Mouse (Mus musculus): ENCODE data around the gene Adamtsl2.

Adamtsl2 gene

GRCm38 (mm10) chr2:27119766-27120165 lies 40.6 kb downstream of the Adamtsl2 start:
- no peak for DNase-seq (ENCODE audit: low spot score)

GRCm38 (mm10) chr2:27120241-27120641 lies 41.1 kb downstream of the Adamtsl2 start:
- DNase-seq (ENCODE audit: low spot score): no peak

- DNase-seq (ENCODE audit: low spot score): peak; percentile 61
These were observed 42.6 kb downstream of the Adamtsl2 start for GRCm38 (mm10) chr2:27121626-27122355.

- peak; percentile 46 for DNase-seq (ENCODE audit: low spot score)
These were observed 43.4 kb downstream of the Adamtsl2 start for GRCm38 (mm10) chr2:27122578-27122977.

GRCm38 (mm10) chr2:27123121-27123520 lies 43.9 kb downstream of the Adamtsl2 start:
- no peak for DNase-seq (ENCODE audit: low spot score)

GRCm38 (mm10) chr2:27125979-27126378 lies 46.8 kb downstream of the Adamtsl2 start:
- peak; percentile 58 for DNase-seq (ENCODE audit: low spot score)

GRCm38 (mm10) chr2:27126496-27126895 lies 47.3 kb downstream of the Adamtsl2 start:
- no peak for DNase-seq (ENCODE audit: low spot score)

- no peak for DNase-seq (ENCODE audit: low spot score)
These were observed 49.8 kb downstream of the Adamtsl2 start for GRCm38 (mm10) chr2:27128990-27129389.

- DNase-seq (ENCODE audit: low spot score): no peak
These were observed 56.8 kb downstream of the Adamtsl2 start for GRCm38 (mm10) chr2:27135935-27136334.

- DNase-seq (ENCODE audit: low spot score): no peak
These were observed 57.2 kb downstream of the Adamtsl2 start for GRCm38 (mm10) chr2:27136336-27136735.

GRCm38 (mm10) chr2:27136789-27137188 lies 57.6 kb downstream of the Adamtsl2 start:
- no peak for DNase-seq (ENCODE audit: low spot score)

GRCm38 (mm10) chr2:27138356-27138755 lies 59.2 kb downstream of the Adamtsl2 start:
- DNase-seq (ENCODE audit: low spot score): no peak

GRCm38 (mm10) chr2:27141950-27142693 lies 62.9 kb downstream of the Adamtsl2 start, which contains the start of gene Fam163b:
Gene Fam163b (minus strand): TSS chr2:27142491.
- DNase-seq (ENCODE audit: low spot score): peak; percentile 76

- DNase-seq (ENCODE audit: low spot score): no peak
These were observed 65.8 kb downstream of the Adamtsl2 start for GRCm38 (mm10) chr2:27144957-27145356.

GRCm38 (mm10) chr2:27146840-27147239 lies 67.7 kb downstream of the Adamtsl2 start:
- DNase-seq (ENCODE audit: low spot score): no peak

- DNase-seq (ENCODE audit: low spot score): peak; percentile 19
These were observed 70.3 kb downstream of the Adamtsl2 start for GRCm38 (mm10) chr2:27149457-27149856.

GRCm38 (mm10) chr2:27154466-27155185 lies 75.4 kb downstream of the Adamtsl2 start:
- no peak for DNase-seq (ENCODE audit: low spot score)

GRCm38 (mm10) chr2:27156596-27156995 lies 77.4 kb downstream of the Adamtsl2 start:
- DNase-seq (ENCODE audit: low spot score): no peak

Measured in embryo, embryonic 10.5 days (tissue).